Mouse (Mus musculus) ovary, postnatal 14 days (tissue): ENCODE data around the gene Zfp366.

Source experiments
- DNase-seq: peaks from one replicate; pipeline ENCODE4 v3.0.0; 2022; ENCODE audit warnings: low spot score

The Zfp366 gene

DNA sequence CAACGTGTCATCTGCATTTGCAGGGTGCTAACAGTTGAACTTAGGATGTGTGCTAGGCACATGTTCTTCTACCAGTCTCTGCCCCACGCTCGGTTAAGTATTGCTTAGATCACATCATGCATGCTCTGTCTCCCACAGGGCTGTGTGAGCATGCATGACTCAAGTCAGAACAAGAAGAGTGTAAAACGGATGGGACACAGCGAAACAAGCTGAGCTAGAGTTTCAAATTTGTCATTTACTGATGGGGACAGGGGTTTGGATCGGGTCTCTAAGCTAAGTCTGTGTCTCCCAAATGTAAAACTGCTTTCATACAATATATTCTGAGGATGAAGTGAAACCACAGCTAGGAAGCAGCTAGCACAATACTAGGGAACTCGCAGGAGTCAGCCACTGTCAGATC, 2.2 kb downstream of the Zfp366 start:
- DNase-seq, result no peak

- DNase-seq, result no peak
These were observed 2.8 kb downstream of the Zfp366 start for GRCm38 (mm10) chr13:99187456-99187855.

- no peak for DNase-seq
These were observed 4.0 kb downstream of the Zfp366 start for GRCm38 (mm10) chr13:99188625-99189024.

DNA sequence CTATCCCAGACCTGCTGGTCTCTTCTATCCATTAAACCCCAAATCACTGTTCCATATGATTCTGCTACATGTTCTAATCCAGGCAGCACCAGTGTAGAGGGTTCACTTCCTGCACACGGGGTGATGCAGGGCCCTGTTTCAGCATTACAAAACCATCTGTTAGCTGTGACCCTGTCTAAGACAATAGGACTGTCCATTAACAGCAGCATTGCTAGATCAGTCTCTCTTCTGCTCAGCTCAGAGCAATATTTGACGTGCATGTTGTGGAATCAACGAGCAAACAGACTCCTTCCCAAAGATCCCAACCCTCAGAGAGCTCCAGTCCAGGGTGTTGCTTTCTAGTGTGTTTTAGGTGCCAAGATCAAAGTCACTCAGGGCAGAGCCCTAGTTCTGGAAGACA, 5.0 kb downstream of the Zfp366 start:
- no peak for DNase-seq

- no peak for DNase-seq
These were observed 5.8 kb downstream of the Zfp366 start for GRCm38 (mm10) chr13:99190466-99190865.

DNA sequence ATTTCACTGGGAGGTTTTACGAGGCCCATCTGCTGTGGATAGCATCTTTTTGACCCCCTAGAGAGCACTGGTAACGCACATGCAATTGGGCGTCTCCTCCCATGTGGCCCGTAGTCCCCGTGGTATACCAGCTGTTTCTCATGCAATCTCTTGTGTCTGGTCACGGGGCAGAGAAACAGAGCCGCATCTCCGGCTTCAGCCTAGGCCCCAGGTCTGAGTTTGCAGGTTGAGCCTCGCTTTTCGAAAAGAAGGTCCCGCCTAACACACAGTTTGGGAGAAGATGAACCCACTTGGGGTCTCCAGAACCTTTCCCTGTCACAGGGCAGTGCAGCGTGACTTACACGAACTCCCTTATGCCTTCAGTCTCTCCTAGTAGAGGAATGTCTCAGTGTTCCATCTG, 6.4 kb downstream of the Zfp366 start:
- DNase-seq, result no peak

DNA sequence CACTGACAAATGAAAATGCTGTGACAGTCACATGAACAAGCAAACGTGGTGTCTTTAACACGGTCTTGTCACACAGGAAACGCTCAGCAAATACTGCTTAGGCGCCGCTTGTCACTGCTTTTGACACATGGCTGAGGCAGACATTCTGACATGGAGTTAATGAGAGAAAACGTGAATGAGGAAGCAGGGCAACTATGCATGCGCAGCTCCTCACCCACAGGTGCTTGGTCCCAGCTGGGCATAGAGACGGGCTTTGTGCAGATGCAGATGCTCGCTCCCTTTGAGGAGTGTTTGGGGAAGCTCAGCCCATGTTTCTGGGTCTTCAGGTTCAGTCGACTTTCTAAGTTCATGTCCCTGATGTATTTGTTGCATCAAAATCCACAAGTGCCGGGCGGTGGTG, 11.7 kb downstream of the Zfp366 start:
- DNase-seq, result no peak

DNA sequence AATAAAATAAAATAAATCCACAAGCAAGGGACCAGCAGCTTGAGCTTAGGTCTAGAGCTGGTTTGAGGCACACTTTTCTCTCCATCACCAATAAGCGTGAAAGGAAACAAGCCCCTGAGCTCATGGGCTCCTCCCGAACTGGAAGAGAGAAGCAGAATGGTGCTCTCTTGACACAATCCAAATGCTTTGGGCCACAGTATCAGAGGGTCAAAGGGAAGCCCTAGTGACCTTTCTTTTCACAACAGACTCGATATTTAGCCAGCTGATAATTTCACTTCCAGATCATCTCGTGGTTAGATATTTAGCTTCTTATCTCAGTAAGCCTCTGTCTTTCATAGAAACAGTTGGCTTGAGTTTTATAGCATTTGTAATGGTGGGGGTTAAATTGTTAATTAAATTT, 12.2 kb downstream of the Zfp366 start:
- DNase-seq, result no peak

- DNase-seq, result no peak
These were observed 17.3 kb downstream of the Zfp366 start for GRCm38 (mm10) chr13:99201647-99202574.

- DNase-seq, result no peak
These were observed 22.6 kb downstream of the Zfp366 start for GRCm38 (mm10) chr13:99207214-99207613.

DNA sequence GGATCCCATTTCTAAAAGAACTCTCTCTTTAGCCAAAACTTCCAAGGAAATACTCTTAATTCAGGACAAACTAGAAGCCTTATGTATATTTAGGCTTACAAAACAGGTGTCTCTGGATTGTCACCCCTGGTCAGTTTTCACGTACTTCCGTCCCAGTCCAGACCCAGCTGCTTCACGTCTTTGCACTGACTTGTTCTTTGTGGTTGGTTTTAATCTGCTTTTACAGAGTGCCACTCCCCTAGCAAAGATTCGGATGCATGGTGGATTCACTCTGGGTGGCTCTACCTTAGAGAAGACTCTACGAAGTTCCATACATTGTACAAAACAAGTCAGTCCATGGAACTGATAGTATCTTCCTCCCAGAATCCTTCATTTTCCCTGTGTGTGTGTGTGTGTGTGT, 25.2 kb downstream of the Zfp366 start:
- no peak for DNase-seq

DNA sequence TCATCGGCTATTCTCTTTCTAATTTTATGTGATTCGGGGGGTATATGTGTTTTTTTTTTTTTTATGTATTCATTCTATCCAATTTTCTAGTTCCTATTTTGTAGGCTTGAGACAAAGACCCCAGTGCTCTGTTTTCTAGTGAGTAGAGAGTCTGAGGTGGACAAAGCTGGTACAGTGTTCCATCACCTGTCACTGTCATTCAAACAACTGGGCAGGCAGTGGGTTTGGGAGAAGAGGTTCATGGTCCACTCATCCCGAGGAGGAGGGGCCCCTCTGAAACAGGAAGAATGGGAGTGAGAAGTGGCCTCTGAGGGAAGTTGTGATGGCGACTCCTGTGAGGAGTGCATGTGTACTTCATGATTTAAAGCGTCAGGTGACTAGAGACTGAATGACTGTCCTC, 26.2 kb downstream of the Zfp366 start:
- no peak for DNase-seq

DNA sequence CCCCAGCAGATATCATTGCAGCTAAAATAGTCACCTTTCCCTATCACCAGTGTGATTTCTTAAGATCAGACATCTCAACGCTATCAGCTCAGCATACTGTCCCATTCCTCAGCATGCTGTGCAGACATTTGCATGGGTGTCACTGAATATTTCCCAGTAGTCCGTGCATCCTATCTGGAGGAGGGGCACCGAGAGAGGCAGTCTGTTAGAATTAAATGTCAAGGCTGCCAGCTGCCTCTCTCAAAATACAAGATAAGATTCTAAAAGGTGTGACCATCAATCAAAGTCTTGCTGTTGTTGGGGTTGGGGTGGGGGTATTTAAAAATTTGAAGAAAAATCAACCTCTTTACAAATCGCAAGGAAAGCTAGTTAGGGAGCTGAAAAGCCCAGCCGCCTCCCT, 28.4 kb downstream of the Zfp366 start:
- DNase-seq, result no peak

DNA sequence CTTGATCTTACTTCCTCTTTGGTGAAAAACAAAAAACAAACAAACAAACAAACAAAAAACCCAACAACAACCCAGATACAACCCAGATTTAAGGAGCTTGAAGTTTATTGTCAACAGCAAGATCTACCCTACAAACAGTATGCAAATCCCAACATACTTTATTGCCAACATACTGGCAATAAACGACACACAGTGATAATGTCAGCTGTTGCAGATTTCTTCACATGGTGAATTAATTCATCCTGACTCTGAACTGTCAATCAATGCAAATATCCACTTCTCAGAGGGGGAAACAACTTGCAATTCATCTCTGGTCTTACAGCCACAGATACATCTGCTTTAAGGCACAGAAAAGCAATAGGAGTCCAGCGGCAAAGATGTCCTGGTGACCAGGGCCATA, 31.4 kb downstream of the Zfp366 start:
- no peak for DNase-seq

GRCm38 (mm10) chr13:99217984-99218383, 33.4 kb downstream of the Zfp366 start:
- DNase-seq, result no peak

- no peak for DNase-seq
These were observed 35.0 kb downstream of the Zfp366 start for GRCm38 (mm10) chr13:99219586-99219985.

GRCm38 (mm10) chr13:99221996-99222395, 37.4 kb downstream of the Zfp366 start:
- DNase-seq, result no peak

DNA sequence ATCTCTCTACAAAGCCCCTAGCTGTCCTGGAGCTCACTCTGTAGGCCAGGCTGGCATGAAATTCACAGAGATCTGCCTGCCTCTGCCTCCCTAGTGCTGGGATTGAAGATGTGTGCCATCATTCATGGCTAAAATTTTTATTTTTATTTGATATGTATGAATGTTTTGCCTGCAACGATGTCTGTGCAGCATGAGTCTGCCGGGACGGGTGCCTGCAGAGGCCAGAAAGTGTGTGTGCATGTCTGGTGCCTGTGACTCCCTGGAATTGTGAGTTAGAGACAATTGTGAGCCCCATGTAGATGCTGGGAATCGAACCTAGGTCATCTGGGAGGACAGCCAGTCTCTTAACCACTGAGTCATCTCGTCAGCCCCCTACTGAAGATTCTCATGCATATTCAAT, 37.9 kb downstream of the Zfp366 start:
- no peak for DNase-seq

DNA sequence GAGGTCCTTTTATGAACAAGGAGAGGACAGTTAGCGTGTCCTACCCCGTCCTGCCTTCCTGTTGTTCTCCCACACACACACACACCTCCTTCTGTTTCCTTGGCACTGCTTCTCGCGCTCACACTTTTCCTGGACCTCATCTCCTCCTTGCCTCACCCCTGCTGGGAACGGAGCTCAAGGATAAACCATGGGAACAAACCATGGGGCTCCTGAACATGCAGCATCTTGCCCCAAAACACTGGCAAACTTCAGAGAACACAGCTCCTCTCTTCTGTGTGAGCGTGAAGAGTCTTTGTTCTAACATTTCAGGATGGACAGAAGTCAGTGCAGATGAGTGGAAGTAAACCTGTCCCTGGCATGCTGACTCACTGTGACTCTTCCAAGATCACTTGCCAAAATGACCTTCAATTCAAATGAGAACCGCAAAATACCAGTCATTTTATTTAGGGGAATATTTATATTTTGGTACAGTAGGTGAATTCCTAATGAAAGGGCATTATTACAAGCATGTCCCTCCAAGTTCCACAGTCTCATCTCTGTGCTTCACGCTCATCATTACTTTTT, 38.8 kb downstream of the Zfp366 start:
- DNase-seq, result no peak

GRCm38 (mm10) chr13:99223917-99224316, 39.3 kb downstream of the Zfp366 start:
- no peak for DNase-seq

DNA sequence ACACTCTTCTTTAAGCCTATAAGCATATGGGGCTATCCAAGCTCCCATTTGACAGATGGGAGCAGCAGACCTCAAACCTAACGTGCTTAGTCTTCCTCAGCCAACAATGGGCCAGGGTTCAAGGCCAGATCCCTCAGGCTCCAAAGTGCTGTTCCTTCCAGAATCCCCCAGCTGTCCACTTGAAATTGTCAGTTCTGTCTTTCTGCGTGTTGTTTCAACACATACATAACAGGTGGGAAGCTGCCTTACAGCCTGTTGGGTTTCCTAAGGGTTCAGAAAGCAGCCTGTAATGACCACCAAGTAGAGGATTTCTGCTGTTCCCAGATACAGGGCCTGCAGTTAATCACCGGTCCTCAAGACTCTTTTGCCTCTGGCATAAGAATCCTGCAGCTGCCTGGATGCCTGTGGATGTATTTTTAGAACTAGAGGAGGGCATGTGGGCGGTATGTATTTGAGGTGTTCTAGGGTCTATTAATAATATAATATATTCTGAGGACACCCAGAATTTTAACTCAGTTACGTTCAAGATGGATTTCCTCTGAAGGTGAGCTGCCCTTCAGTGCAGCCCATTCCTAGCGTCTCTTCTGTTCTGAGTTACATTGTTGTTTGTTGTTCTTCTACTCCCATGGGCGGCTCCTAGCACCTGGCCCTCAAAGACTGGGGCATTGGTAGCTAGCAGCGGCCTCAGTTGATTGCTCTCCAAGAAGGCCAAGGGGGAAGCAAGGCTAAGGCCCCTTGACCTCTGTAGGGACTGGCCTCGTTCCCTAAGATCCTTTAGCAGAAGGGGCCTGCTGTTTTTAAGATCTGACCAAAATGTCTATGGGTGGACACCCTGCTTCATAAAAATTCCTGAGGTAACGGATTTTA, 41.0 kb downstream of the Zfp366 start:
- DNase-seq, result no peak

GRCm38 (mm10) chr13:99226809-99227208, 42.2 kb downstream of the Zfp366 start:
- DNase-seq, result no peak
